Mouse (Mus musculus) myocyte (in vitro differentiated cells): ENCODE measurements at regions not wholly inside any gene's neighbourhood (a gene's known extent, or its start where the extent isn't known, plus 50 kb on each side); places are given as distances from the start of the nearest gene placed in this dataset.

Source experiments
- CEBPB ChIP-seq: IDR thresholded peaks from 2 replicates; pipeline ENCODE4 v1.6.1; 2011; ENCODE audit warnings: mild to moderate bottlenecking, moderate library complexity; ENCODE audit not compliant: poor library complexity, insufficient read depth, severe bottlenecking
- E2F4 ChIP-seq: IDR thresholded peaks from one replicate; pipeline ENCODE4 v1.6.1; 2011; ENCODE audit warnings: mild to moderate bottlenecking, control low read depth, moderate library complexity; ENCODE audit not compliant: insufficient read depth
- MAX ChIP-seq: IDR thresholded peaks from one replicate; pipeline ENCODE4 v1.6.1; 2011; ENCODE audit warnings: low read depth, mild to moderate bottlenecking, control low read depth
- MYOD1 ChIP-seq, 3 experiments: IDR thresholded peaks; one replicate each; pipeline ENCODE4 v1.6.1; 2011; ENCODE audit warnings: control low read depth in 2 of 3, low read depth in 2 of 3, mild to moderate bottlenecking in 2 of 3, moderate library complexity in 1 of 3; ENCODE audit not compliant: insufficient read length in 2 of 3, control insufficient read depth in 1 of 3
- POLR2A ChIP-seq: IDR thresholded peaks from one replicate; pipeline ENCODE4 v1.6.1; 2011; ENCODE audit warnings: low read depth, mild to moderate bottlenecking, control low read depth, moderate library complexity; ENCODE audit not compliant: insufficient read length
- USF1 ChIP-seq: IDR thresholded peaks from one replicate; pipeline ENCODE4 v1.6.1; 2011; ENCODE audit warnings: low read depth, mild to moderate bottlenecking, control low read depth, moderate library complexity

DNA sequence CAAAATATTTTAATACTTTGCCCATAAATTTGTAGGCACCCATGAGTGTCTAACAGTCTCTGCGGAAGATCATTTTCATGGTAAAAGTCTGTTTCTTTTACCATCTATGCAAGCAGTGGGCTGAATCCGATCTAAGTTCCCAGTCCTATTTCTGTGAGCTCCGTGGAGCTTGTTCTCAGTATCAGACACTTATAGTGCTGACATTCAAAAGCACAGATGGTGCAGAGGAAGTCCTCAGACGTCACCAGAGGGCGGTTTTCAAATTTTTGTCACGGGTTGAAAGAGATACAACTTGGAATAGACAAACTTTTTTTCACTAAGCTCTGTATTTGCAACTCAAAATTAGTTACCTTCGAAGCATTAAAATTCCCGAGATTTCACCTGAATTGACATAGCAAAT is 666.6 kb downstream of the Slitrk1 start:
- TF ChIP-seq POLR2A (no peak), CEBPB (no peak), USF1 (no peak), MYOD1 (IDR thresholded peaks at IDR 0.05; ENCODE audit: control insufficient read depth in 1 of 3, insufficient read length in 2 of 3, low read depth in 2 of 3) (no peak), MAX (no peak), E2F4 (no peak)
